Mouse (Mus musculus): Measurements from ENCODE around the gene Twsg1. TPM values are rescaled to one million over a fixed set of nuclear protein-coding genes. Genes with fewer than 3 reads are reported as not detected.

The Twsg1 gene
- total and polyA plus RNA-seq, 2 experiments from 2014 or later, result 42.2 to 45.3 TPM

DNA sequence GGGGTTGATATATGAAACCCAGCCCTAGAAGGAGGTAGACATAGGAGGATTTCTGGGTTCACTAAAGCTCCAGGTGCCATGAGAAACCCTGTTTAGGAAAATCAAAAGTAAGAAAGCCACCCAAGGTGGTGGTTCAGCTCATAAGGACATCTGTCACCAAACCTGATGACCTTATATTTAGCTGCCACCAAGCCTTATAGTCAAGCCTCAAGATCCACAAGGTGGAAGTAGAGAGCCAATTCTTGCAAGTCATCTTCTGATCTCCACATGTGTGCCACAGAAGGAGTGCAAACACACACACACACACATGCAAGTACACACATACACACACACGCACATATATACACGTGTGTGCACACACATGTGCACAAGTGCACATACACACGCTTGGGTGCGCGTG is 1.1 kb upstream of the Twsg1 start:
- Histone ChIP-seq H3K4me3 (ENCODE audit: low read depth, low read length) (no peak overlapping the region), H3K4me1 (ENCODE audit: insufficient read depth, low read length) (no peaks in the 10 kb centered on the region), H3K27ac (ENCODE audit: low read depth, low read length) (no peak overlapping the region), H3K27me3 (ENCODE audit: insufficient read depth, low read length) (no peaks in the 10 kb centered on the region), H3K9ac (replicated peaks; ENCODE audit: low read length, poor library complexity, severe bottlenecking) (no peak overlapping the region), H3K4me2 (ENCODE audit: low read depth, low read length, poor library complexity, severe bottlenecking) (no peak overlapping the region), H3K9me3 (ENCODE audit: low read length) (no peaks in the 10 kb centered on the region), H3K36me3 (ENCODE audit: insufficient read depth, low read length) (peaks cover 3% of the 10 kb centered on the region; the same call in 1 of the 2 replicates)
- WGBS, result 87% methylated on average over 5 of the region's 5 CpGs
- peak; percentile 50 for DNase-seq (ENCODE audit: low spot score)
- TF ChIP-seq CTCF (IDR thresholded peaks at IDR 0.05), result peak; percentile 69
- no peak; the same call in 1 of the 2 replicates for ATAC-seq (ENCODE audit: low FRiP score)

DNA sequence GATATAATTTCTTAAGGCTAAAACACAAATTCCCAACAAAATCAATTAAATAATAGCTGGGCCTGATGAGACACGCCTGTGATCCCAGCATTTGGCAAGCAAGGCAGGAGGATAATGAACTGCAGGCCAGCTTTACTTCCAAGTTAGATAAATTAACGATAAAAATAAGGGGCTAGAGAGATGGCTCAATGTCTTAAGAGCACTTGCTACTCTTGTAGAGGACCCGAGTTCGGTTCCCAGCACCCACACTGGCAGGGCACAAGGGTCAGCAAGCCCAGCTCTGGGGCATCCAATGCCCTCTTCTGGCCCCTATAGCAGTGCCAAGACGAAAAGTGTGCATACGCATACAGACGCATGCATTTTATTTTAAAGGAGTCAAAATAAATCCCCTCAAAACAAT is 843 bp downstream of the Twsg1 start:
- Histone ChIP-seq H3K9ac (replicated peaks; ENCODE audit: low read length, poor library complexity, severe bottlenecking) (peak overlapping the region; percentile 86), H3K27ac (ENCODE audit: low read depth, low read length) (peak overlapping the region; percentile 76), H3K4me2 (ENCODE audit: low read depth, low read length, poor library complexity, severe bottlenecking) (peak overlapping the region; percentile 74), H3K27me3 (ENCODE audit: insufficient read depth, low read length) (no peaks in the 10 kb centered on the region), H3K36me3 (ENCODE audit: insufficient read depth, low read length) (peaks cover 5% of the 10 kb centered on the region; the same call in 1 of the 2 replicates), H3K9me3 (ENCODE audit: low read length) (no peaks in the 10 kb centered on the region), H3K4me1 (ENCODE audit: insufficient read depth, low read length) (no peaks in the 10 kb centered on the region), H3K4me3 (ENCODE audit: low read depth, low read length) (peak overlapping the region; percentile 84)
- DNase-seq (ENCODE audit: low spot score), result no peak
- 0 out of 2 replicates have a peak, but pooled peaks have one; percentile 6 for ATAC-seq (ENCODE audit: low FRiP score)
- no peak for TF ChIP-seq CTCF (IDR thresholded peaks at IDR 0.05)
- 31% methylated on average over 7 of the region's 7 CpGs for WGBS

DNA sequence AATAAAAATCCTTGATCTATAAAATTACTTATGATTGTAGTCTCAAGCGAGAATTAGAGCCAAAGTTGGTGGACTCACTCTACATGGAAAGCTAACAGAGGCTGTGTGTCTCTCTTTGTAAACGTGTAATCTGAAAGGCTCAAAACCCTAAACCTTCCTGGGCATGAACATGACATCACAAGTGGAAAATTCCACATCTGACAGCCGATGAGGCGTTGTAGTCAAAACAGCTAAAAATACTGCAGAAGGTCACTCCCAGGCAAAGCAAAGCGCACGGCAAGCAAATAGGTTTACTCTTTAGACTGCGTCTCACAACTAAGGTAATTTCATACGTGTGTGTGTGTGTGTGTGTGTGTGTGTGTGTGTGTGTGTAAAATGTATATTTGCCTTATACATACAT is 3.7 kb downstream of the Twsg1 start:
- H3K4me3 ChIP-seq (ENCODE audit: low read depth, low read length), result no peak overlapping the region
- TF ChIP-seq CTCF (IDR thresholded peaks at IDR 0.05), result no peak
- H3K9ac ChIP-seq (replicated peaks; ENCODE audit: low read length, poor library complexity, severe bottlenecking), result no peak overlapping the region
- peaks cover 5% of the 10 kb centered on the region; the same call in 1 of the 2 replicates for H3K36me3 ChIP-seq (ENCODE audit: insufficient read depth, low read length)
- no peaks in the 10 kb centered on the region for H3K9me3 ChIP-seq (ENCODE audit: low read length)
- whole genome bisulfite sequencing, result 96% methylated on average over 8 of the region's 8 CpGs
- H3K27ac ChIP-seq (ENCODE audit: low read depth, low read length), result no peak overlapping the region
- ATAC-seq (ENCODE audit: low FRiP score), result no peak
- no peaks in the 10 kb centered on the region for H3K4me1 ChIP-seq (ENCODE audit: insufficient read depth, low read length)
- no peak overlapping the region for H3K4me2 ChIP-seq (ENCODE audit: low read depth, low read length, poor library complexity, severe bottlenecking)
- H3K27me3 ChIP-seq (ENCODE audit: insufficient read depth, low read length), result no peaks in the 10 kb centered on the region
- no peak for DNase-seq (ENCODE audit: low spot score)

DNA sequence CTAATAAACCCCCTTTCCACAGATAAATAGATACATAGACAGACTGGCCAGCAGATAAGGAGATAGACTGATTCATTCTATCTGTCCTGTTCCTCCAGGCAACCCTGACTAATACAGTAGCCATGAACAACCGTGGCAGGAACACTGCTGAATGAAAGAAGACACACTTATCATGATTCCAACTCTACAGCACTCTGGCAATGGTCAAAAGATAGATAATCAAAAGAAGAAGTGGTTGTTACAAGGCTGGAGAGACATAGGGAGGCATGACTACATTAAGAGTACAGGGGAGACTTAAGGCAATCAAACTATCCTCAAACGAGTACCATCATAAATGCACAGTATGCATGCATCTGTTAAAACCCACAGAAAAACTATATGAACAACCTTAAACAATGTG is 5.6 kb downstream of the Twsg1 start:
- H3K4me1 ChIP-seq (ENCODE audit: insufficient read depth, low read length), result no peaks in the 10 kb centered on the region

DNA sequence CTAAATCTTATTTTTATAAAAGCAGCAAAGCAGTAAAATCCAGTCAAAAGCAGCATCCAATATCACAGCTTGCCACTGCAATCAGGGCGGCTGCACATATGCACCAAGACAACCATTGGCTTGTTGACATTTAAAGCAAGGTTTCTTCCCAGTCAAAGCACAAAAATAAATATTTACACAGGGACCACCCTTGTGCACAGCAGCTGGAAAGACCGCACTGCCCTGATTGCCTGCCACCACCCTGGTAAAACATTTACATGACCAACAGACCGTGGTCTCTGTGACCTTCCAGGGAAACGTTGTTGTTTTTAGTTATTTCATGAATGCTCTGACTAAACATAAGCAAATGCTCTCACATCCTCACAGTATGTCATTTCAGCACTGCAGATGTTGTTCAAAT is 8.6 kb downstream of the Twsg1 start:
- 0 out of 2 replicates have a peak, but pooled peaks cover 8% of the 10 kb centered on the region for H3K36me3 ChIP-seq (ENCODE audit: insufficient read depth, low read length)
- no peak for DNase-seq (ENCODE audit: low spot score)
- no peak overlapping the region for H3K4me3 ChIP-seq (ENCODE audit: low read depth, low read length)
- 79% methylated on average over 4 of the region's 4 CpGs for WGBS
- no peaks in the 10 kb centered on the region for H3K9me3 ChIP-seq (ENCODE audit: low read length)
- no peak overlapping the region for H3K4me2 ChIP-seq (ENCODE audit: low read depth, low read length, poor library complexity, severe bottlenecking)
- H3K4me1 ChIP-seq (ENCODE audit: insufficient read depth, low read length), result no peaks in the 10 kb centered on the region
- H3K27me3 ChIP-seq (ENCODE audit: insufficient read depth, low read length), result no peaks in the 10 kb centered on the region
- H3K9ac ChIP-seq (replicated peaks; ENCODE audit: low read length, poor library complexity, severe bottlenecking), result no peak overlapping the region
- ATAC-seq (ENCODE audit: low FRiP score), result no peak
- no peak for TF ChIP-seq CTCF (IDR thresholded peaks at IDR 0.05)
- no peak overlapping the region; the same call in 1 of the 2 replicates for H3K27ac ChIP-seq (ENCODE audit: low read depth, low read length)

More for the DNA sequence above, 5.6 kb downstream of the Twsg1 start:
- Histone ChIP-seq H3K4me3 (ENCODE audit: low read depth, low read length) (no peak overlapping the region), H3K9ac (replicated peaks; ENCODE audit: low read length, poor library complexity, severe bottlenecking) (no peak overlapping the region), H3K36me3 (ENCODE audit: insufficient read depth, low read length) (peaks cover 5% of the 10 kb centered on the region; the same call in 1 of the 2 replicates), H3K9me3 (ENCODE audit: low read length) (no peaks in the 10 kb centered on the region), H3K4me2 (ENCODE audit: low read depth, low read length, poor library complexity, severe bottlenecking) (no peak overlapping the region), H3K27ac (ENCODE audit: low read depth, low read length) (no peak overlapping the region), H3K27me3 (ENCODE audit: insufficient read depth, low read length) (no peaks in the 10 kb centered on the region)
- ATAC-seq (ENCODE audit: low FRiP score), result no peak
- no peak for TF ChIP-seq CTCF (IDR thresholded peaks at IDR 0.05)
- WGBS, result 97% methylated on average over 2 of the region's 2 CpGs
- no peak for DNase-seq (ENCODE audit: low spot score)

DNA sequence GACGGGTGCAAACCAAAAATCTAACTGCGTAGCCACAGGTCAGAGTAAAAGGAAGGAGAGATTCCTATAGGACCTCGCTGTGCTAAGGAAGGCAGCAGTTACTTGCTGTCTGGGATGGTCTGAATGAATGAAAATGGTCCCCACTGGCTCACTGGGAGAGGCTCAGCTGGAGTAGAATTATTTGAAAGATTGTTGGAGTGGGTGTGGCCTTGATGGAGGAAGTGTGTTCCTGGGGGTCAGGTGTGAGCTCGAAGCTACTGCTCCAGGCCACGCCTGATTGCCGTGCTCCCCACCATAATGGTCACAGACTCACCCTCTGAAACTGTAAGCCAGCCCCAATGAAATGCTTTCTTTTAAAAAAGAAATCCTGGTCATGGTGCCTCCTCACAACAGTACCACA is 9.8 kb downstream of the Twsg1 start:
- no peak overlapping the region for H3K27ac ChIP-seq (ENCODE audit: low read depth, low read length)
- WGBS, result 95% methylated on average over 6 of the region's 6 CpGs
- ATAC-seq (ENCODE audit: low FRiP score) (no peak), DNase-seq (ENCODE audit: low spot score) (no peak)
- peaks cover 11% of the 10 kb centered on the region; the same call in 1 of the 2 replicates for H3K36me3 ChIP-seq (ENCODE audit: insufficient read depth, low read length)
- H3K4me3 ChIP-seq (ENCODE audit: low read depth, low read length), result no peak overlapping the region
- no peak for TF ChIP-seq CTCF (IDR thresholded peaks at IDR 0.05)
- no peak overlapping the region for H3K9ac ChIP-seq (replicated peaks; ENCODE audit: low read length, poor library complexity, severe bottlenecking)
- H3K4me2 ChIP-seq (ENCODE audit: low read depth, low read length, poor library complexity, severe bottlenecking), result no peak overlapping the region
- H3K4me1 ChIP-seq (ENCODE audit: insufficient read depth, low read length), result no peaks in the 10 kb centered on the region
- no peaks in the 10 kb centered on the region for H3K9me3 ChIP-seq (ENCODE audit: low read length)
- H3K27me3 ChIP-seq (ENCODE audit: insufficient read depth, low read length), result no peaks in the 10 kb centered on the region
